Mouse (Mus musculus): Measurements from ENCODE around the gene Tas2r130.
"Not testable (repeated sequence)": the region's sequence is repeated elsewhere in the genome, so short reads cannot be mapped to it uniquely, and the experiment has no call there.

- TF ChIP-seq CTCF, EP300 (IDR thresholded peaks at IDR 0.05; ENCODE audit: low read depth): not testable (repeated sequence)
Observed at GRCm38 (mm10) chr6:131609956-131610355, 20.8 kb downstream of the Tas2r130 start.

Measured in liver, embryonic 14.5 days (tissue).